Mouse (Mus musculus) small intestine, adult 2 months (tissue): ENCODE results near the gene Rad54l. TPM values are rescaled to one million over a fixed set of nuclear protein-coding genes. Genes with fewer than 3 reads are reported as not detected.
A peak's percentile ranks its signal among the peaks of the same experiment; 100 is the strongest.

Source experiments
- H3K27ac ChIP-seq: fragments of 200-500 bp; 2 replicates; pipeline ENCODE4 v1.5.1; 2012; ENCODE audit warnings: low read depth, low read length, control low read depth, inconsistent platforms; ENCODE audit not compliant: insufficient read depth
- H3K27me3 ChIP-seq: fragments of 200-500 bp; 2 replicates; pipeline ENCODE4 v1.6.1; 2012; ENCODE audit warnings: mild to moderate bottlenecking, moderate library complexity, low read length, inconsistent platforms; ENCODE audit not compliant: control insufficient read depth, insufficient read depth
- H3K36me3 ChIP-seq: fragments of 200-500 bp; 2 replicates; pipeline ENCODE4 v1.6.1; 2012; ENCODE audit warnings: mild to moderate bottlenecking, low read length, control low read depth, inconsistent platforms; ENCODE audit not compliant: control insufficient read depth, insufficient read depth
- H3K4me1 ChIP-seq: fragments of 200-500 bp; 2 replicates; pipeline ENCODE4 v1.6.1; 2012; ENCODE audit warnings: low read length, inconsistent platforms, mixed read lengths; ENCODE audit not compliant: control insufficient read depth, insufficient read depth, insufficient read length
- H3K4me3 ChIP-seq: fragments of 200-500 bp; 2 replicates; pipeline ENCODE4 v1.5.1; 2012; ENCODE audit warnings: low read depth, mild to moderate bottlenecking, control low read depth, inconsistent platforms, low read length, moderate library complexity
- CTCF ChIP-seq: fragments of 200-500 bp; IDR thresholded peaks from 2 replicates; pipeline ENCODE4 v1.5.1; 2012; ENCODE audit warnings: low read depth, mild to moderate bottlenecking, control low read depth, inconsistent platforms, low read length, moderate library complexity, mixed read lengths; ENCODE audit not compliant: insufficient replicate concordance, insufficient read length; ENCODE audit errors: extremely low read depth
- POLR2A ChIP-seq: fragments of 200-500 bp; IDR thresholded peaks from 2 replicates; pipeline ENCODE4 v1.6.1; 2012; ENCODE audit warnings: low read depth, mild to moderate bottlenecking, control low read depth, inconsistent platforms, low read length, moderate library complexity
- WGBS: fragments of 180-500 bp; shearing (Covaris S2); methylation state at CpG from one replicate; pipeline ENCODE4 v1.1.7; 2018; 5-methylcytosine and 5-hydroxymethylcytosine counted together
- polyA plus RNA-seq: library from polyadenylated mRNA; depleted of rRNA; stranded (reverse); fragments of >200 nt; gene quantifications from 2 replicates; pipeline ENCODE4 v1.2.3, GENCODE M21; 2012

The Rad54l gene
- polyA plus RNA-seq, 1 experiment: 1.5 TPM

- WGBS: 9% methylated on average over 4 of the region's 4 CpGs
- no peak for TF ChIP-seq CTCF
- TF ChIP-seq POLR2A: no peak
- peaks cover 27% of the 10 kb centered on the region for H3K36me3 ChIP-seq
- no peaks in the 10 kb centered on the region for H3K27me3 ChIP-seq
- H3K4me1 ChIP-seq: peaks cover 3% of the 10 kb centered on the region; the same call in 1 of the 2 replicates
- 0 out of 2 replicates have a peak overlapping the region, but pooled peaks have one; percentile 0 for H3K27ac ChIP-seq
- H3K4me3 ChIP-seq: peak overlapping the region; percentile 68
These were observed 27.4 kb upstream of the Rad54l start for GRCm38 (mm10) chr4:116150862-116151221.

GRCm38 (mm10) chr4:116150156-116150861 lies 26.8 kb upstream of the Rad54l start:
- Histone ChIP-seq H3K36me3 (peaks cover 21% of the 10 kb centered on the region), H3K4me1 (peaks cover 3% of the 10 kb centered on the region; the same call in 1 of the 2 replicates), H3K27ac (peak overlapping the region; percentile 74), H3K27me3 (no peaks in the 10 kb centered on the region), H3K4me3 (peak overlapping the region; percentile 92)
- WGBS: under 1% methylated on average over 70 of the region's 73 CpGs
- TF ChIP-seq CTCF: no peak
- peak; percentile 84 for TF ChIP-seq POLR2A

- peak overlapping the region; percentile 74 for H3K27ac ChIP-seq
- peaks cover 16% of the 10 kb centered on the region for H3K36me3 ChIP-seq
- TF ChIP-seq POLR2A: no peak
- TF ChIP-seq CTCF: no peak
- peak overlapping the region; percentile 92 for H3K4me3 ChIP-seq
- no peaks in the 10 kb centered on the region for H3K27me3 ChIP-seq
- H3K4me1 ChIP-seq: peaks cover 3% of the 10 kb centered on the region; the same call in 1 of the 2 replicates
- WGBS: 25% methylated on average over 6 of the region's 6 CpGs
These were observed 26.3 kb upstream of the Rad54l start for GRCm38 (mm10) chr4:116149812-116150155.

- Histone ChIP-seq H3K27me3 (peaks cover 9% of the 10 kb centered on the region; the same call in 1 of the 2 replicates), H3K4me1 (peaks cover 5% of the 10 kb centered on the region), H3K27ac (no peak overlapping the region), H3K4me3 (peak overlapping the region; percentile 76), H3K36me3 (no peaks in the 10 kb centered on the region)
- 2% methylated on average over 46 of the region's 47 CpGs for WGBS
- TF ChIP-seq CTCF: no peak
- no peak for TF ChIP-seq POLR2A
These were observed 20.6 kb upstream of the Rad54l start for GRCm38 (mm10) chr4:116143891-116144717.

GRCm38 (mm10) chr4:116143317-116143811 lies 19.9 kb upstream of the Rad54l start:
- TF ChIP-seq CTCF (no peak), POLR2A (no peak)
- Histone ChIP-seq H3K4me1 (peaks cover 5% of the 10 kb centered on the region), H3K27ac (no peak overlapping the region), H3K27me3 (peaks cover 9% of the 10 kb centered on the region; the same call in 1 of the 2 replicates), H3K4me3 (0 out of 2 replicates have a peak overlapping the region, but pooled peaks have one; percentile 5), H3K36me3 (no peaks in the 10 kb centered on the region)
- WGBS: 28% methylated on average over 7 of the region's 7 CpGs

GRCm38 (mm10) chr4:116142269-116142668 lies 18.8 kb upstream of the Rad54l start:
- no peaks in the 10 kb centered on the region for H3K36me3 ChIP-seq
- H3K4me1 ChIP-seq: peaks cover 5% of the 10 kb centered on the region
- no peak overlapping the region for H3K27ac ChIP-seq
- peaks cover 9% of the 10 kb centered on the region; the same call in 1 of the 2 replicates for H3K27me3 ChIP-seq
- WGBS: 90% methylated on average over 7 of the region's 7 CpGs
- no peak overlapping the region for H3K4me3 ChIP-seq
- no peak for TF ChIP-seq CTCF
- TF ChIP-seq POLR2A: no peak

- TF ChIP-seq CTCF (no peak), POLR2A (no peak)
- H3K4me1 ChIP-seq: peaks cover 5% of the 10 kb centered on the region
- H3K4me3 ChIP-seq: no peak overlapping the region
- peaks cover 9% of the 10 kb centered on the region; the same call in 1 of the 2 replicates for H3K27me3 ChIP-seq
- no peak overlapping the region for H3K27ac ChIP-seq
- no peaks in the 10 kb centered on the region for H3K36me3 ChIP-seq
- WGBS: 79% methylated on average over 1 of the region's 1 CpGs
These were observed 18.2 kb upstream of the Rad54l start for GRCm38 (mm10) chr4:116141736-116142135.
